Mouse (Mus musculus): Measurements from ENCODE around the gene Slc22a19. TPM values are rescaled to one million over a fixed set of nuclear protein-coding genes. Genes with fewer than 3 reads are reported as not detected.
"Not testable (repeated sequence)": the region's sequence is repeated elsewhere in the genome, so short reads cannot be mapped to it uniquely, and the experiment has no call there.

Gene Slc22a19
- not detected in 2 replicates for polyA plus RNA-seq (2015; fragmentation: Nextera tagmentation; extraction: Ambion mirVana)

GRCm38 (mm10) chr19:7711148-7711547, at the start of gene Slc22a19:
Gene Slc22a19, minus strand, starts transcription at chr19:7711310.
- Histone ChIP-seq H3K4me2 (replicated peaks; ENCODE audit: low read depth) (no peak within 1 kb of the TSS), H3K36me3 (ENCODE audit: control insufficient read depth, insufficient read depth) (no peaks in the 10 kb centered on the region), H3K27me3 (replicated peaks; ENCODE audit: control insufficient read depth, insufficient read depth, low read length) (no peaks in the 10 kb centered on the region), H3K9me3 (ENCODE audit: control insufficient read depth) (no peaks in the 10 kb centered on the region), H3K4me3 (ENCODE audit: low read depth, low read length) (no peak within 1 kb of the TSS), H3K27ac (ENCODE audit: low read depth, low read length) (no peak within 1 kb of the TSS), H3K9ac (ENCODE audit: low read depth, low read length) (no peak within 1 kb of the TSS), H3K4me1 (replicated peaks; ENCODE audit: control insufficient read depth, insufficient read depth, low read length) (no peaks in the 10 kb centered on the region)
- TF ChIP-seq CTCF (IDR thresholded peaks at IDR 0.05; ENCODE audit: low read depth), result no peak
- no peak for ATAC-seq

- WGBS, result 71% methylated on average over 13 of the region's 13 CpGs
- H3K9me3 ChIP-seq (ENCODE audit: control insufficient read depth); H3K36me3 ChIP-seq (ENCODE audit: control insufficient read depth, insufficient read depth); H3K9ac ChIP-seq (ENCODE audit: low read depth, low read length); H3K4me3 ChIP-seq (ENCODE audit: low read depth, low read length); H3K27ac ChIP-seq (ENCODE audit: low read depth, low read length); H3K4me2 ChIP-seq (replicated peaks; ENCODE audit: low read depth); H3K27me3 ChIP-seq (replicated peaks; ENCODE audit: control insufficient read depth, insufficient read depth, low read length); H3K4me1 ChIP-seq (replicated peaks; ENCODE audit: control insufficient read depth, insufficient read depth, low read length); ATAC-seq: not testable (repeated sequence)
These were observed 42.3 kb upstream of the Slc22a19 start for GRCm38 (mm10) chr19:7753371-7753770.

GRCm38 (mm10) chr19:7729543-7729942, 18.4 kb upstream of the Slc22a19 start:
- Histone ChIP-seq H3K27me3 (replicated peaks; ENCODE audit: control insufficient read depth, insufficient read depth, low read length) (no peaks in the 10 kb centered on the region), H3K9me3 (ENCODE audit: control insufficient read depth) (no peaks in the 10 kb centered on the region), H3K27ac (ENCODE audit: low read depth, low read length) (no peak overlapping the region), H3K4me2 (replicated peaks; ENCODE audit: low read depth) (no peak overlapping the region), H3K9ac (ENCODE audit: low read depth, low read length) (no peak overlapping the region), H3K4me1 (replicated peaks; ENCODE audit: control insufficient read depth, insufficient read depth, low read length) (no peaks in the 10 kb centered on the region), H3K4me3 (ENCODE audit: low read depth, low read length) (no peak overlapping the region), H3K36me3 (ENCODE audit: control insufficient read depth, insufficient read depth) (no peaks in the 10 kb centered on the region)
- 28% methylated on average over 1 of the region's 1 CpGs for WGBS
- TF ChIP-seq CTCF (IDR thresholded peaks at IDR 0.05; ENCODE audit: low read depth), result peak; percentile 67
- no peak for ATAC-seq

GRCm38 (mm10) chr19:7693104-7693503, 18.0 kb downstream of the Slc22a19 start:
- H3K4me1 ChIP-seq (replicated peaks; ENCODE audit: control insufficient read depth, insufficient read depth, low read length); H3K9ac ChIP-seq (ENCODE audit: low read depth, low read length); H3K9me3 ChIP-seq (ENCODE audit: control insufficient read depth); H3K27me3 ChIP-seq (replicated peaks; ENCODE audit: control insufficient read depth, insufficient read depth, low read length); ATAC-seq; H3K27ac ChIP-seq (ENCODE audit: low read depth, low read length); H3K36me3 ChIP-seq (ENCODE audit: control insufficient read depth, insufficient read depth); H3K4me3 ChIP-seq (ENCODE audit: low read depth, low read length); H3K4me2 ChIP-seq (replicated peaks; ENCODE audit: low read depth): not testable (repeated sequence)
- 69% methylated on average over 3 of the region's 3 CpGs for WGBS

GRCm38 (mm10) chr19:7691259-7691658, 19.9 kb downstream of the Slc22a19 start:
- Histone ChIP-seq H3K9ac (ENCODE audit: low read depth, low read length) (no peak overlapping the region), H3K27ac (ENCODE audit: low read depth, low read length) (no peak overlapping the region), H3K27me3 (replicated peaks; ENCODE audit: control insufficient read depth, insufficient read depth, low read length) (no peaks in the 10 kb centered on the region), H3K4me2 (replicated peaks; ENCODE audit: low read depth) (no peak overlapping the region), H3K4me1 (replicated peaks; ENCODE audit: control insufficient read depth, insufficient read depth, low read length) (no peaks in the 10 kb centered on the region), H3K36me3 (ENCODE audit: control insufficient read depth, insufficient read depth) (no peaks in the 10 kb centered on the region), H3K4me3 (ENCODE audit: low read depth, low read length) (no peak overlapping the region), H3K9me3 (ENCODE audit: control insufficient read depth) (no peaks in the 10 kb centered on the region)
- ATAC-seq, result no peak
- TF ChIP-seq CTCF (IDR thresholded peaks at IDR 0.05; ENCODE audit: low read depth), result no peak
- 83% methylated on average over 2 of the region's 2 CpGs for whole genome bisulfite sequencing

DNA sequence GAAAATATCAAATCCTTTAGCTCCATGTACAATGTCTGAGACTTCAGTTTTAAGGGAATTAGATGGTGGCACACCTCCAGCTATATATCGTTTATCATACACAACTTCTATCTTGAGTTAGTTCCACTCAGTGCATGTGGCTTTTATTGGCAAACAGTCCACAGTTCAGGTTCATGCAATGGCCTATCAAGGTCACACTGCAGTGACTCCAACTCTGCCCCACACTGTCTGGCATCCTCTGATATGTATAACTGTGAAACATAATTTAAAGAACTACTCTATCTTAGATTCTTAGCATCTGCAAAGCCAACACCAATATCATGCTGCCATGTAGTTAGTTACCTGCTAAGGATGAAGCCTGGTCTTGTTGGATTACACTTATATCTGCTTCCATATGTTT, 23.1 kb downstream of the Slc22a19 start:
- ATAC-seq, result no peak
- no peaks in the 10 kb centered on the region for H3K36me3 ChIP-seq (ENCODE audit: control insufficient read depth, insufficient read depth)
- no peak overlapping the region for H3K4me3 ChIP-seq (ENCODE audit: low read depth, low read length)
- H3K27ac ChIP-seq (ENCODE audit: low read depth, low read length), result no peak overlapping the region
- no peak overlapping the region for H3K9ac ChIP-seq (ENCODE audit: low read depth, low read length)
- 62% methylated on average over 1 of the region's 1 CpGs for WGBS
- H3K27me3 ChIP-seq (replicated peaks; ENCODE audit: control insufficient read depth, insufficient read depth, low read length), result no peaks in the 10 kb centered on the region
- no peaks in the 10 kb centered on the region for H3K4me1 ChIP-seq (replicated peaks; ENCODE audit: control insufficient read depth, insufficient read depth, low read length)
- no peak overlapping the region for H3K4me2 ChIP-seq (replicated peaks; ENCODE audit: low read depth)
- TF ChIP-seq CTCF (IDR thresholded peaks at IDR 0.05; ENCODE audit: low read depth), result no peak
- no peaks in the 10 kb centered on the region for H3K9me3 ChIP-seq (ENCODE audit: control insufficient read depth)

GRCm38 (mm10) chr19:7672033-7672432, 39.1 kb downstream of the Slc22a19 start:
- no peak overlapping the region for H3K27ac ChIP-seq (ENCODE audit: low read depth, low read length)
- H3K4me2 ChIP-seq (replicated peaks; ENCODE audit: low read depth), result no peak overlapping the region
- TF ChIP-seq CTCF (IDR thresholded peaks at IDR 0.05; ENCODE audit: low read depth), result no peak
- no peaks in the 10 kb centered on the region for H3K4me1 ChIP-seq (replicated peaks; ENCODE audit: control insufficient read depth, insufficient read depth, low read length)
- no peaks in the 10 kb centered on the region for H3K27me3 ChIP-seq (replicated peaks; ENCODE audit: control insufficient read depth, insufficient read depth, low read length)
- H3K9me3 ChIP-seq (ENCODE audit: control insufficient read depth), result no peaks in the 10 kb centered on the region
- no peak overlapping the region for H3K4me3 ChIP-seq (ENCODE audit: low read depth, low read length)
- H3K9ac ChIP-seq (ENCODE audit: low read depth, low read length), result no peak overlapping the region
- no peaks in the 10 kb centered on the region for H3K36me3 ChIP-seq (ENCODE audit: control insufficient read depth, insufficient read depth)
- WGBS, result 6% methylated on average over 1 of the region's 1 CpGs
- ATAC-seq, result no peak
